Mouse (Mus musculus): ENCODE results near the gene Map4k4. TPM values are rescaled to one million over a fixed set of nuclear protein-coding genes. Genes with fewer than 3 reads are reported as not detected.

Map4k4 gene
- polyA plus RNA-seq, 1 experiment, result 54.5 TPM

- H3K4me1 ChIP-seq (ENCODE audit: control insufficient read depth, insufficient read depth, low read length), result peaks cover 8% of the 10 kb centered on the region
- H3K27ac ChIP-seq (ENCODE audit: insufficient read depth, low read depth, low read length), result no peak overlapping the region
- no peak for TF ChIP-seq CTCF (IDR thresholded peaks at IDR 0.05; ENCODE audit: low read depth, low read length)
- TF ChIP-seq POLR2A (IDR thresholded peaks at IDR 0.05; ENCODE audit: borderline replicate concordance, low read depth, low read length), result no peak
- H3K4me3 ChIP-seq (ENCODE audit: insufficient read depth, low read length), result no peak overlapping the region
Measured at GRCm38 (mm10) chr1:40037831-40038230, 137.1 kb downstream of the Map4k4 start.

DNA sequence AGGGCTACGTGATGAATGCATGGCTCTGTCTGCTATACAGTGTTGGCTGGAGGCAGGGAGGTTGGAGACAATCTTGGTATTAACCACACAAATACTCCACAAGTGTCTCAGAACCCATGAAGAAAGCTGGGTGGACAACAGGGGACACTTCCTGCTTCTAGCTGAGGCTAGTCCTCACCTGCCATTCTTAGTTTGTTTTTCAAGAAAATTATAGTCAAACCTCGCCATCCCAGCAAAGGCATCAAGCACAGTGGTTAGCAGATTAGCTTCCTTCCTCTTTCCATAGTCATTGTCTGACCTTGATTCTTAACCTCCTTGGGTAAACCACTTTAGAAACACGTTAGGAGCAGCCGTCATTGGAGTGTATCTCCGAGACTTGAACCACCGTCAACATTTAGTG lies 145.0 kb downstream of the Map4k4 start:
- no peak for TF ChIP-seq POLR2A (IDR thresholded peaks at IDR 0.05; ENCODE audit: borderline replicate concordance, low read depth, low read length)
- no peak for TF ChIP-seq CTCF (IDR thresholded peaks at IDR 0.05; ENCODE audit: low read depth, low read length)
- Histone ChIP-seq H3K4me1 (ENCODE audit: control insufficient read depth, insufficient read depth, low read length) (peaks cover 10% of the 10 kb centered on the region), H3K27ac (ENCODE audit: insufficient read depth, low read depth, low read length) (no peak overlapping the region), H3K4me3 (ENCODE audit: insufficient read depth, low read length) (no peak overlapping the region)

DNA sequence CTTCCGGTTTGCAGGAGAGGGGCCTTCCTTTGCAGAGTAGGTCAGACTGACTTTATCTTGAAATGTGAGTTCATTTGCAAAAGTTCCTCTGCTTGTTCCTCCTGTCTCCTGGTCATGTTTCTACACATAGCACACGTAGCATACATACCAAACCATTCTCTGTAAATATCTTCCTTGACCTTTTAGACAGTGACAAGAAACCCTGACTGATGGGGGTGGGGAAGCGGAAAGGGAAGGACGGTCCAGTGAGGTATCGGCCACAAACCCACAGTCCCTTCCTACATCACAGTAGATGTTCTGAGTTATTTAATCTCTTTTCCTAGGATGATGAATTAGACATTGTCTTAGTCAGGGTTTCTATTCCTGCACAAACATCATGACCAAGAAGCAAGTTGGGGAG lies 145.9 kb downstream of the Map4k4 start:
- no peak overlapping the region for H3K27ac ChIP-seq (ENCODE audit: insufficient read depth, low read depth, low read length)
- H3K4me3 ChIP-seq (ENCODE audit: insufficient read depth, low read length), result no peak overlapping the region
- TF ChIP-seq POLR2A (IDR thresholded peaks at IDR 0.05; ENCODE audit: borderline replicate concordance, low read depth, low read length), result no peak
- no peak for TF ChIP-seq CTCF (IDR thresholded peaks at IDR 0.05; ENCODE audit: low read depth, low read length)
- H3K4me1 ChIP-seq (ENCODE audit: control insufficient read depth, insufficient read depth, low read length), result peaks cover 14% of the 10 kb centered on the region

GRCm38 (mm10) chr1:40051157-40051556 lies 150.4 kb downstream of the Map4k4 start:
- H3K4me3 ChIP-seq (ENCODE audit: insufficient read depth, low read length), result no peak overlapping the region
- peaks cover 4% of the 10 kb centered on the region for H3K4me1 ChIP-seq (ENCODE audit: control insufficient read depth, insufficient read depth, low read length)
- TF ChIP-seq CTCF (IDR thresholded peaks at IDR 0.05; ENCODE audit: low read depth, low read length) (no peak), POLR2A (IDR thresholded peaks at IDR 0.05; ENCODE audit: borderline replicate concordance, low read depth, low read length) (no peak)
- no peak overlapping the region for H3K27ac ChIP-seq (ENCODE audit: insufficient read depth, low read depth, low read length)

DNA sequence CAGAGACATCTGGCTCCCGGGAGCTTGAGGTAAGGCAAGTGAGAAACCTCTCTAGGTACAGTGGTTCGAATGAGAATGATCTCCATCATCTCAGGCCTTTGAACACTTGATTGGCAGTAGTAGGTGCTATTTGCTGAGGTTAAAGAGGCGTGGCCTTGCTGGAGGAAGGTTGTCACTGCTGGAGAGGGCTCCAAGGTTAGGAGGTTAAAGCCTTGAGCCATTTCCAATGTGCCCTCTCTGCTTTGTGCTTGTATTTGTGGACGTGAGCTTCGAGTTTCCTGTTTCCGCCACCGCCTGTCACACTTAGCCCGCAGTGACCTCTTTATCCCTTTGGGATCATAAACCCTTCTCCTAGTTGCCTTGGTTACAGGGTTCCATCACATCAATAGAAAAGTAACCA lies 151.4 kb downstream of the Map4k4 start:
- Histone ChIP-seq H3K27ac (ENCODE audit: insufficient read depth, low read depth, low read length) (no peak overlapping the region), H3K4me3 (ENCODE audit: insufficient read depth, low read length) (no peak overlapping the region), H3K4me1 (ENCODE audit: control insufficient read depth, insufficient read depth, low read length) (peaks cover 4% of the 10 kb centered on the region)
- no peak for TF ChIP-seq POLR2A (IDR thresholded peaks at IDR 0.05; ENCODE audit: borderline replicate concordance, low read depth, low read length)
- no peak for TF ChIP-seq CTCF (IDR thresholded peaks at IDR 0.05; ENCODE audit: low read depth, low read length)

- no peak overlapping the region for H3K27ac ChIP-seq (ENCODE audit: insufficient read depth, low read depth, low read length)
Measured at GRCm38 (mm10) chr1:40053071-40053470, 152.4 kb downstream of the Map4k4 start.

DNA sequence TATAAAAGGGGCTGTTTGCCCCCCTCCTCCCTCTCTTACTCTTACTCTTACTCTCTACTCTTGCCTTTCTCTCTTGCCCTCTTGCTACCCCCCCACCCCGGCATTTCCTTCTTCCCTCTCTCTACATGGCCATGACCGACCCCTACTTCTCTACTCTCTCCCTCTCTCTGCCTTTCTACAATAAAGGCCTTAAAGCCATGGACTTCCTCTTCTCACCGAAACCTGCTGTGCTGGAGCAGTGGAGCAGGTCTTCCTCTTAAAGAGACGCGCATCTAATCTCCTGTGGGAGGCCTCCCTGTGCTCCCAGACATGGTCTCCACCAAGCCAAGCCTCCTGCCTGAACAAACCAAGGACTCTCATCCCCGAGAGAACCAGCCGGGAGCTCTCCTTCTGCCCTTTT lies 154.3 kb downstream of the Map4k4 start:
- TF ChIP-seq POLR2A (IDR thresholded peaks at IDR 0.05; ENCODE audit: borderline replicate concordance, low read depth, low read length) (no peak), CTCF (IDR thresholded peaks at IDR 0.05; ENCODE audit: low read depth, low read length) (no peak)
- H3K27ac ChIP-seq (ENCODE audit: insufficient read depth, low read depth, low read length), result no peak overlapping the region
- peaks cover 4% of the 10 kb centered on the region for H3K4me1 ChIP-seq (ENCODE audit: control insufficient read depth, insufficient read depth, low read length)
- H3K4me3 ChIP-seq (ENCODE audit: insufficient read depth, low read length), result no peak overlapping the region

More at GRCm38 (mm10) chr1:40053071-40053470, 152.4 kb downstream of the Map4k4 start:
- H3K4me1 ChIP-seq (ENCODE audit: control insufficient read depth, insufficient read depth, low read length), result peaks cover 4% of the 10 kb centered on the region
- TF ChIP-seq CTCF (IDR thresholded peaks at IDR 0.05; ENCODE audit: low read depth, low read length) (no peak), POLR2A (IDR thresholded peaks at IDR 0.05; ENCODE audit: borderline replicate concordance, low read depth, low read length) (no peak)
- no peak overlapping the region for H3K4me3 ChIP-seq (ENCODE audit: insufficient read depth, low read length)

- Histone ChIP-seq H3K4me3 (ENCODE audit: insufficient read depth, low read length) (no peak overlapping the region), H3K4me1 (ENCODE audit: control insufficient read depth, insufficient read depth, low read length) (peaks cover 4% of the 10 kb centered on the region), H3K27ac (ENCODE audit: insufficient read depth, low read depth, low read length) (no peak overlapping the region)
- TF ChIP-seq POLR2A (IDR thresholded peaks at IDR 0.05; ENCODE audit: borderline replicate concordance, low read depth, low read length) (no peak), CTCF (IDR thresholded peaks at IDR 0.05; ENCODE audit: low read depth, low read length) (no peak)
Measured at GRCm38 (mm10) chr1:40055963-40056362, 155.2 kb downstream of the Map4k4 start.

- Histone ChIP-seq H3K4me1 (ENCODE audit: control insufficient read depth, insufficient read depth, low read length) (no peaks in the 10 kb centered on the region), H3K4me3 (ENCODE audit: insufficient read depth, low read length) (no peak overlapping the region), H3K27ac (ENCODE audit: insufficient read depth, low read depth, low read length) (no peak overlapping the region)
- no peak for TF ChIP-seq CTCF (IDR thresholded peaks at IDR 0.05; ENCODE audit: low read depth, low read length)
- TF ChIP-seq POLR2A (IDR thresholded peaks at IDR 0.05; ENCODE audit: borderline replicate concordance, low read depth, low read length), result no peak
Measured at GRCm38 (mm10) chr1:40057351-40057750, 156.6 kb downstream of the Map4k4 start.

GRCm38 (mm10) chr1:40058013-40058412 lies 157.3 kb downstream of the Map4k4 start:
- TF ChIP-seq POLR2A (IDR thresholded peaks at IDR 0.05; ENCODE audit: borderline replicate concordance, low read depth, low read length) (no peak), CTCF (IDR thresholded peaks at IDR 0.05; ENCODE audit: low read depth, low read length) (no peak)
- H3K4me3 ChIP-seq (ENCODE audit: insufficient read depth, low read length), result no peak overlapping the region
- H3K27ac ChIP-seq (ENCODE audit: insufficient read depth, low read depth, low read length), result no peak overlapping the region
- H3K4me1 ChIP-seq (ENCODE audit: control insufficient read depth, insufficient read depth, low read length), result no peaks in the 10 kb centered on the region
